9 mouse cellular contexts compared by ENCODE assay signal in genomic region chr7:80074921-80075441, GRCm38 (mm10). TPM values are rescaled to one million over a fixed set of nuclear protein-coding genes. Genes with fewer than 3 reads are reported as not detected.
DNase-seq lines count a peak whose midpoint lies in the region; ATAC-seq and TF ChIP-seq lines count a peak whose summit lies in the region.
"Had no signal": no experiment of that assay in that cellular context is flagged by ENCODE, and none has a peak within 500 bp of the region (broad histone marks: within the 10 kb centered on the region; RNA-seq: fewer than 3 reads in every experiment).

No protein-coding gene starts in this region.

- 48% methylated on average over 5 of the region's 5 CpGs for WGBS in hindbrain, embryonic 12.5 days
- 53% methylated on average over 5 of the region's 5 CpGs for WGBS in hindbrain, postnatal 0 days
- WGBS in embryonic facial prominence, embryonic 11.5 days = 32% methylated on average over 5 of the region's 5 CpGs
- 26% methylated on average over 5 of the region's 5 CpGs for WGBS in liver, embryonic 11.5 days

- peaks cover 92% of the 10 kb centered on the region for H3K4me1 ChIP-seq in hindbrain, embryonic 12.5 days
- H3K4me1 ChIP-seq in hindbrain, postnatal 0 days (ENCODE audit: insufficient read depth, low read length) = peaks cover 32% of the 10 kb centered on the region
- H3K4me1 ChIP-seq in embryonic facial prominence, embryonic 11.5 days (ENCODE audit: control insufficient read depth, insufficient read depth, low read length) = peaks cover 2% of the 10 kb centered on the region; the same call in 1 of the 2 replicates
- H3K4me1 ChIP-seq in liver, embryonic 11.5 days (replicated peaks; ENCODE audit: control insufficient read depth, insufficient read depth, low read length) = peaks cover 71% of the 10 kb centered on the region

- H3K36me3 ChIP-seq in hindbrain, embryonic 12.5 days = no peaks in the 10 kb centered on the region
- H3K36me3 ChIP-seq in hindbrain, postnatal 0 days (ENCODE audit: insufficient read depth, low read length) = no peaks in the 10 kb centered on the region
- H3K36me3 ChIP-seq in embryonic facial prominence, embryonic 11.5 days (replicated peaks; ENCODE audit: control insufficient read depth, insufficient read depth, low read depth, low read length) = no peaks in the 10 kb centered on the region
- no peaks in the 10 kb centered on the region; the same call in 1 of the 2 replicates for H3K36me3 ChIP-seq in liver, embryonic 11.5 days (ENCODE audit: control insufficient read depth, insufficient read depth, low read length)

- no peak overlapping the region for H3K9ac ChIP-seq in hindbrain, embryonic 12.5 days
- H3K9ac ChIP-seq in hindbrain, postnatal 0 days (replicated peaks; ENCODE audit: low read length) = no peak overlapping the region
- H3K9ac ChIP-seq in embryonic facial prominence, embryonic 11.5 days (replicated peaks; ENCODE audit: low read length) = no peak overlapping the region
- peak overlapping the region; percentile 37 for H3K9ac ChIP-seq in liver, embryonic 11.5 days (ENCODE audit: low read depth, low read length)

- peak overlapping the region; percentile 84 for H3K27ac ChIP-seq in hindbrain, embryonic 12.5 days
- no peak overlapping the region for H3K27ac ChIP-seq in hindbrain, postnatal 0 days
- H3K27ac ChIP-seq in embryonic facial prominence, embryonic 11.5 days (replicated peaks; ENCODE audit: low read depth, low read length) = 0 out of 2 replicates have a peak overlapping the region, but pooled peaks have one; percentile 29
- peak overlapping the region; percentile 75 for H3K27ac ChIP-seq in liver, embryonic 11.5 days (ENCODE audit: low read depth, low read length)

- DNase-seq in hindbrain, postnatal 0 days (ENCODE audit: low spot score) = no peak
- DNase-seq in embryonic facial prominence, embryonic 11.5 days (ENCODE audit: low spot score) = no peak
- DNase-seq in liver, embryonic 11.5 days (ENCODE audit: low spot score) = peak; percentile 59
- DNase-seq in right cerebral cortex, postnatal 14 days = no peak
- no peak for DNase-seq in adrenal gland, postnatal 10 days

- no peaks in the 10 kb centered on the region for H3K9me3 ChIP-seq in hindbrain, embryonic 12.5 days (replicated peaks)
- H3K9me3 ChIP-seq in hindbrain, postnatal 0 days (ENCODE audit: low read length) = no peaks in the 10 kb centered on the region
- H3K9me3 ChIP-seq in embryonic facial prominence, embryonic 11.5 days (replicated peaks; ENCODE audit: control insufficient read depth, low read length) = no peaks in the 10 kb centered on the region
- H3K9me3 ChIP-seq in liver, embryonic 11.5 days (ENCODE audit: control insufficient read depth, low read length) = no peaks in the 10 kb centered on the region

- no peak overlapping the region for H3K4me2 ChIP-seq in hindbrain, embryonic 12.5 days (replicated peaks)
- H3K4me2 ChIP-seq in hindbrain, postnatal 0 days (ENCODE audit: low read depth, low read length) = no peak overlapping the region
- no peak overlapping the region for H3K4me2 ChIP-seq in embryonic facial prominence, embryonic 11.5 days (ENCODE audit: low read depth, low read length)
- H3K4me2 ChIP-seq in liver, embryonic 11.5 days = peak overlapping the region; percentile 43

- H3K27me3 ChIP-seq in hindbrain, embryonic 12.5 days = no peaks in the 10 kb centered on the region
- H3K27me3 ChIP-seq in hindbrain, postnatal 0 days (ENCODE audit: insufficient read depth, low read length) = no peaks in the 10 kb centered on the region
- H3K27me3 ChIP-seq in embryonic facial prominence, embryonic 11.5 days (ENCODE audit: control insufficient read depth, insufficient read depth, low read length) = no peaks in the 10 kb centered on the region
- no peaks in the 10 kb centered on the region for H3K27me3 ChIP-seq in liver, embryonic 11.5 days (replicated peaks; ENCODE audit: control insufficient read depth, insufficient read depth, low read length)
- H3K27me3 ChIP-seq: Patski had no signal

- no peak for TF ChIP-seq CTCF in hindbrain, postnatal 0 days (IDR thresholded peaks at IDR 0.05; ENCODE audit: low read depth)

- ATAC-seq in hindbrain, embryonic 12.5 days (ENCODE audit: low FRiP score) = no peak
- ATAC-seq in hindbrain, postnatal 0 days = no peak
- ATAC-seq in embryonic facial prominence, embryonic 11.5 days (replicated peaks; ENCODE audit: insufficient number of reproducible peaks, low FRiP score, low TSS enrichment, low read depth) = no peak
- ATAC-seq in hematopoietic stem cell, adult 5-6 weeks (replicated peaks in 1 of 2; ENCODE audit: insufficient read depth in 1 of 2, low FRiP score in 2 of 2, low TSS enrichment in 1 of 2, low read depth in 1 of 2, poor library complexity in 2 of 2, severe bottlenecking in 2 of 2) = peak; percentile 67 to 78
- ATAC-seq in liver, embryonic 11.5 days (replicated peaks; ENCODE audit: low FRiP score) = peak; percentile 76
- peak; percentile 83 for ATAC-seq in neutrophil, adult 5-6 weeks (ENCODE audit: extremely low read depth, insufficient number of reproducible peaks, low FRiP score, poor library complexity, severe bottlenecking)
- ATAC-seq: Patski had no signal

- H3K4me3 ChIP-seq in hindbrain, embryonic 12.5 days = no peak overlapping the region
- H3K4me3 ChIP-seq in hindbrain, postnatal 0 days (ENCODE audit: low read length) = no peak overlapping the region
- H3K4me3 ChIP-seq in embryonic facial prominence, embryonic 11.5 days (ENCODE audit: low read depth, low read length) = no peak overlapping the region
- no peak overlapping the region for H3K4me3 ChIP-seq in liver, embryonic 11.5 days (ENCODE audit: low read depth, low read length)

RNA-seq across cellular contexts. Expression of gene Idh2, which starts 40.2 kb away (rescaled TPM):
- polyA plus RNA-seq in hindbrain, embryonic 12.5 days (2016; fragmentation: Nextera tagmentation; extraction: Ambion mirVana) = 322 and 326 TPM in 2 replicates
- 126 and 161 TPM in 2 replicates for total RNA-seq in hindbrain, postnatal 0 days (2014; rRNA removed)
- 152 and 158 TPM in 2 replicates for polyA plus RNA-seq in hindbrain, postnatal 0 days (2015; fragmentation: Nextera tagmentation; extraction: Ambion mirVana)
- polyA plus RNA-seq in embryonic facial prominence, embryonic 11.5 days (2014; fragmentation: Nextera tagmentation; extraction: Ambion mirVana) = 488 and 508 TPM in 2 replicates
- 180 and 242 TPM in 2 replicates for total RNA-seq in hematopoietic stem cell, adult 5-6 weeks (2017)
- polyA plus RNA-seq in liver, embryonic 11.5 days (2014; fragmentation: Nextera tagmentation; extraction: Ambion mirVana) = 259 and 268 TPM in 2 replicates
- 18.0 and 26.8 TPM in 2 replicates for total RNA-seq in neutrophil, adult 5-6 weeks (2017)
- 100 to 1,000 TPM; 386 to 496 TPM for total RNA-seq in adrenal gland, postnatal 10 days (2021)

RNA-seq across cellular contexts. Expression of gene Zfp710, which starts 50.4 kb away (rescaled TPM):
- 26.0 and 26.4 TPM in 2 replicates for polyA plus RNA-seq in hindbrain, embryonic 12.5 days (2016; fragmentation: Nextera tagmentation; extraction: Ambion mirVana)
- 25.8 and 29.7 TPM in 2 replicates for total RNA-seq in hindbrain, postnatal 0 days (2014; rRNA removed)
- 8.4 and 10.3 TPM in 2 replicates for polyA plus RNA-seq in hindbrain, postnatal 0 days (2015; fragmentation: Nextera tagmentation; extraction: Ambion mirVana)
- 16.4 and 17.8 TPM in 2 replicates for polyA plus RNA-seq in embryonic facial prominence, embryonic 11.5 days (2014; fragmentation: Nextera tagmentation; extraction: Ambion mirVana)
- total RNA-seq in hematopoietic stem cell, adult 5-6 weeks (2017) = 18.9 and 19.7 TPM in 2 replicates
- 10.8 and 11.8 TPM in 2 replicates for polyA plus RNA-seq in liver, embryonic 11.5 days (2014; fragmentation: Nextera tagmentation; extraction: Ambion mirVana)
- total RNA-seq in neutrophil, adult 5-6 weeks (2017) = 64.9 and 67.2 TPM in 2 replicates
- total RNA-seq in adrenal gland, postnatal 10 days (2021) = 10 to 100 TPM; 18.7 to 26.9 TPM

Comparison
In these comparisons a context has a peak if more than half of its experiments do, and no peak if none do; other contexts are left out.
1. ATAC-seq: peak in hematopoietic stem cell, adult 5-6 weeks (2 of 2), liver, embryonic 11.5 days (single experiment) and neutrophil, adult 5-6 weeks (single experiment); none in hindbrain, embryonic 12.5 days (single experiment), hindbrain, postnatal 0 days (single experiment) and embryonic facial prominence, embryonic 11.5 days (single experiment).